Mouse (Mus musculus) C2C12 (cell line): ENCODE data around the gene Rptor. TPM values are rescaled to one million over a fixed set of nuclear protein-coding genes. Genes with fewer than 3 reads are reported as not detected.

ENCODE experiments used
- H3K27me3 ChIP-seq: one replicate; pipeline ENCODE4 v1.6.1; 2011; ENCODE audit not compliant: control insufficient read depth, insufficient read depth, insufficient read length
- H3K36me3 ChIP-seq: one replicate; pipeline ENCODE4 v1.6.1; 2011; ENCODE audit not compliant: control insufficient read depth, insufficient read depth
- H3K4me3 ChIP-seq: one replicate; pipeline ENCODE4 v1.5.1; 2011; ENCODE audit warnings: mild to moderate bottlenecking, control low read depth; ENCODE audit not compliant: poor library complexity, insufficient read depth, severe bottlenecking
- H3K79me2 ChIP-seq: one replicate; pipeline ENCODE4 v1.6.1; 2011; ENCODE audit not compliant: control insufficient read depth, insufficient read depth
- H3K79me3 ChIP-seq: one replicate; pipeline ENCODE4 v1.6.1; 2011; ENCODE audit warnings: low read depth, control low read depth
- H3ac ChIP-seq: one replicate; pipeline ENCODE3; 2011; ENCODE audit warnings: low read depth; ENCODE audit not compliant: control insufficient read depth, insufficient read length
- CEBPB ChIP-seq: IDR thresholded peaks from one replicate; pipeline ENCODE4 v1.6.1; 2011; ENCODE audit warnings: low read depth, mild to moderate bottlenecking, control low read depth, moderate library complexity
- CTCF ChIP-seq: IDR thresholded peaks from one replicate; pipeline ENCODE4 v1.5.1; 2011; ENCODE audit not compliant: control insufficient read depth, insufficient read depth, insufficient read length
- FOSL1 ChIP-seq: IDR thresholded peaks from one replicate; pipeline ENCODE4 v1.8.0; 2011; ENCODE audit warnings: mild to moderate bottlenecking, low read length; ENCODE audit not compliant: poor library complexity, insufficient read depth, severe bottlenecking
- MAX ChIP-seq: IDR thresholded peaks from one replicate; pipeline ENCODE4 v1.6.1; 2011; ENCODE audit warnings: mild to moderate bottlenecking, control low read depth
- MYOD1 ChIP-seq: IDR thresholded peaks from one replicate; pipeline ENCODE4 v1.6.1; 2011; ENCODE audit warnings: low read depth; ENCODE audit not compliant: control insufficient read depth, insufficient read length
- MYOG ChIP-seq: IDR thresholded peaks from one replicate; pipeline ENCODE4 v1.6.1; 2011; ENCODE audit not compliant: control insufficient read depth, insufficient read length; ENCODE audit errors: extremely low read depth
- USF1 ChIP-seq: IDR thresholded peaks from one replicate; pipeline ENCODE4 v1.6.1; 2011; ENCODE audit warnings: low read depth, mild to moderate bottlenecking, control low read depth, moderate library complexity
- polyA plus RNA-seq: library from polyadenylated mRNA; unstranded; fragments of >200 nt; fragmentation: generic; extraction: Trizol; gene quantifications from one replicate; pipeline ENCODE4 v1.2.1, GENCODE M21; 2012; ENCODE audit warnings: missing spikeins

Rptor gene
- polyA plus RNA-seq, 1 experiment = 34.8 TPM

- Histone ChIP-seq H3K27me3 (no peaks in the 10 kb centered on the region), H3K36me3 (peaks cover 20% of the 10 kb centered on the region), H3K4me3 (no peak overlapping the region), H3K79me2 (peaks cover 100% of the 10 kb centered on the region), H3K79me3 (peaks cover 87% of the 10 kb centered on the region), H3ac (no peak overlapping the region)
- TF ChIP-seq MYOG = no peak
- TF ChIP-seq USF1 = no peak
- TF ChIP-seq FOSL1 = no peak
- no peak for TF ChIP-seq CEBPB
- TF ChIP-seq CTCF = no peak
- TF ChIP-seq MAX = no peak
- no peak for TF ChIP-seq MYOD1
Measured at GRCm38 (mm10) chr11:119611496-119611895, 8.8 kb downstream of the Rptor start.

- TF ChIP-seq CTCF (no peak), FOSL1 (no peak), USF1 (no peak), CEBPB (no peak), MYOD1 (no peak), MYOG (no peak), MAX (no peak)
- Histone ChIP-seq H3ac (no peak overlapping the region), H3K4me3 (no peak overlapping the region), H3K79me3 (peaks cover 86% of the 10 kb centered on the region), H3K27me3 (no peaks in the 10 kb centered on the region), H3K79me2 (peaks cover 100% of the 10 kb centered on the region), H3K36me3 (peaks cover 15% of the 10 kb centered on the region)
Measured at GRCm38 (mm10) chr11:119612179-119612578, 9.5 kb downstream of the Rptor start.

GRCm38 (mm10) chr11:119615087-119615486, 12.4 kb downstream of the Rptor start:
- TF ChIP-seq CEBPB (no peak), MAX (no peak), MYOD1 (no peak), USF1 (no peak), FOSL1 (no peak), MYOG (no peak), CTCF (no peak)
- no peaks in the 10 kb centered on the region for H3K36me3 ChIP-seq
- H3K79me3 ChIP-seq = peaks cover 82% of the 10 kb centered on the region
- H3K4me3 ChIP-seq = no peak overlapping the region
- H3K27me3 ChIP-seq = no peaks in the 10 kb centered on the region
- H3K79me2 ChIP-seq = peaks cover 100% of the 10 kb centered on the region
- no peak overlapping the region for H3ac ChIP-seq

GRCm38 (mm10) chr11:119618763-119619162, 16.1 kb downstream of the Rptor start:
- TF ChIP-seq CTCF (peak; percentile 76), MYOG (no peak), MAX (no peak), FOSL1 (no peak)
- Histone ChIP-seq H3K79me2 (peaks cover 100% of the 10 kb centered on the region), H3ac (no peak overlapping the region), H3K27me3 (no peaks in the 10 kb centered on the region), H3K36me3 (no peaks in the 10 kb centered on the region), H3K79me3 (peaks cover 82% of the 10 kb centered on the region), H3K4me3 (no peak overlapping the region)

DNA sequence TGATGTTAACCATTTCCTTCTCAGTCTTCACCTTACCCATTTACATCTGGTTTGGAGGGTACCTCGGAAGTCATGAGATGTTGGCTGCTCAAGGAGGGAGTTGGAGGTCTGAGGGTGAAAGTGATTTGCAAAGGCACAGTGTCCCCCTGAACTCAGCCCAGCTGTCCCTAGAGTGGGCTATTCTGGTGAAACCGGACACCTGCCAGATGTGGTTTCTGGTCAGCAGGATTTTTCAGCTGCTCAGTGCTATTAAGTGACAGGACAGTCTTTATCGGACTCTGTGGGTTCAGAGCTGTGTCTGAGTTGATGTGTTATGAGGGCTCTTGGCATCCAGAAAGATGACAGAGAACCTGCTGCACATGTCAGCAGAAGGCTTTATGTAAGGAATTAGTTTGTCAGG, 18.6 kb downstream of the Rptor start:
- Histone ChIP-seq H3K36me3 (no peaks in the 10 kb centered on the region), H3K79me3 (peaks cover 87% of the 10 kb centered on the region), H3K4me3 (no peak overlapping the region), H3ac (no peak overlapping the region), H3K79me2 (peaks cover 100% of the 10 kb centered on the region), H3K27me3 (no peaks in the 10 kb centered on the region)
- TF ChIP-seq MAX = no peak
- TF ChIP-seq MYOD1 = peak; percentile 48

GRCm38 (mm10) chr11:119623800-119624199, 21.1 kb downstream of the Rptor start:
- H3K79me3 ChIP-seq = peaks cover 89% of the 10 kb centered on the region

More at GRCm38 (mm10) chr11:119623800-119624199, 21.1 kb downstream of the Rptor start:
- H3K27me3 ChIP-seq = no peaks in the 10 kb centered on the region
- no peak overlapping the region for H3ac ChIP-seq
- H3K36me3 ChIP-seq = peaks cover 8% of the 10 kb centered on the region
- peaks cover 100% of the 10 kb centered on the region for H3K79me2 ChIP-seq
- TF ChIP-seq CTCF (no peak), FOSL1 (no peak), USF1 (no peak), CEBPB (no peak)
- H3K4me3 ChIP-seq = no peak overlapping the region
